Comparison of ENCODE assay signal across 8 mouse cellular contexts in the genomic region with DNA sequence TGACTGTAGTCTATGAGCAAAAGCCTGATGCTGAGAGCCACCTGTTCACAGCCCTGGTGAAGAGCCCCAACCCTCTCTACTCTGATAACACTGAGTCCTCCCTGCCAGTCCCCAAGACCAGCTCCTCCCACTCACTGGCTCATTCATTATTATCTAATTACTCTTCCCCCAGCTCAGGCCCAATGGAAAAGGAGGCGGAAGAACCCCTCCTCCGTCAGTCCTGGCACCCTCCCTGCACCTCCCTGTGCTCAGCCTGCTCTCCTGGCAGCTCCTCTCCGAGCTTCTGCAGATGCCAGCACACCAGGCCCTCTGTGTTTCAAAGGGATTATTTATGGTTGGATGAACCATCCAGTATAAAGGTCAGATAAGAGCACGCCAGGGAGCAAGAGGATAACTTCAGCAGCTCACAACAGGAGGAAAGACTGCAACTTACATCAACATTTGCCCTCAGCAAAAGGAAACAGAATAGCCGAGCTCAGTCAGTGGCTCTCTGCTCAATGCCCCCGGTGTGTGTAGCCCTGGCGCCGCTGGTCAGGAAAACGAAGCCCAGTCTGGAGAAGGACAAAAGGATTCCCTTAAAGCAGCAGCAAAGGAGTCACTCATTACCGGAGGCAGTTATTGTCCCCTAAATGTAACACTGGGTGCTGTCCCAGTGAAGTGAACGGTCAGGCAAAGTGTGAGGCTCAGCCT. TPM values are rescaled to one million over a fixed set of nuclear protein-coding genes. Genes with fewer than 3 reads are reported as not detected.
A peak's percentile ranks its signal among the peaks of the same experiment; 100 is the strongest.
DNase-seq lines count a peak whose midpoint lies in the region; ATAC-seq and TF ChIP-seq lines count a peak whose summit lies in the region.

No protein-coding gene starts in this region.

- H3K4me1 ChIP-seq in midbrain, embryonic 10.5 days = peaks cover 26% of the 10 kb centered on the region
- peaks cover 9% of the 10 kb centered on the region; the same call in 1 of the 2 replicates for H3K4me1 ChIP-seq in midbrain, embryonic 11.5 days (ENCODE audit: control insufficient read depth, insufficient read depth, low read length)
- peaks cover 17% of the 10 kb centered on the region for H3K4me1 ChIP-seq in hindbrain, postnatal 0 days (ENCODE audit: insufficient read depth, low read length)
- H3K4me1 ChIP-seq in midbrain, postnatal 0 days (ENCODE audit: insufficient read depth, low read length) = 0 out of 2 replicates have a peak, but pooled peaks cover 5% of the 10 kb centered on the region

- no peaks in the 10 kb centered on the region for H3K9me3 ChIP-seq in midbrain, embryonic 10.5 days (replicated peaks)
- H3K9me3 ChIP-seq in midbrain, embryonic 11.5 days (ENCODE audit: control insufficient read depth, low read length) = no peaks in the 10 kb centered on the region
- H3K9me3 ChIP-seq in hindbrain, postnatal 0 days (ENCODE audit: low read length) = no peaks in the 10 kb centered on the region
- no peaks in the 10 kb centered on the region for H3K9me3 ChIP-seq in midbrain, postnatal 0 days (ENCODE audit: low read length)

- no peaks in the 10 kb centered on the region for H3K36me3 ChIP-seq in midbrain, embryonic 10.5 days
- H3K36me3 ChIP-seq in midbrain, embryonic 11.5 days (ENCODE audit: control insufficient read depth, insufficient read depth, low read length) = no peaks in the 10 kb centered on the region
- no peaks in the 10 kb centered on the region for H3K36me3 ChIP-seq in hindbrain, postnatal 0 days (ENCODE audit: insufficient read depth, low read length)
- H3K36me3 ChIP-seq in midbrain, postnatal 0 days (ENCODE audit: insufficient read depth, low read length) = no peaks in the 10 kb centered on the region

- H3K27ac ChIP-seq in midbrain, embryonic 10.5 days (replicated peaks) = peak overlapping the region; percentile 4; the same call in 1 of the 2 replicates
- no peak overlapping the region for H3K27ac ChIP-seq in midbrain, embryonic 11.5 days (ENCODE audit: low read depth, low read length)
- H3K27ac ChIP-seq in hindbrain, postnatal 0 days = peak overlapping the region; percentile 71
- H3K27ac ChIP-seq in midbrain, postnatal 0 days (ENCODE audit: low read depth, low read length) = peak overlapping the region; percentile 43; the same call in 1 of the 2 replicates

- no peak overlapping the region for H3K4me2 ChIP-seq in midbrain, embryonic 11.5 days
- peak overlapping the region; percentile 25; the same call in 1 of the 2 replicates for H3K4me2 ChIP-seq in hindbrain, postnatal 0 days (ENCODE audit: low read depth, low read length)
- H3K4me2 ChIP-seq in midbrain, postnatal 0 days (ENCODE audit: low read depth, low read length, poor library complexity, severe bottlenecking) = no peak overlapping the region

- ATAC-seq in midbrain, embryonic 11.5 days (ENCODE audit: low FRiP score) = no peak
- peak; percentile 89 for ATAC-seq in hindbrain, postnatal 0 days
- ATAC-seq in midbrain, postnatal 0 days (ENCODE audit: low FRiP score) = peak; percentile 67

- intact Hi-C loops in gastrocnemius, postnatal 36 days (cut with DNase I) = no loop called here

- no peak overlapping the region for H3K9ac ChIP-seq in midbrain, embryonic 11.5 days (ENCODE audit: low read length)
- H3K9ac ChIP-seq in hindbrain, postnatal 0 days (replicated peaks; ENCODE audit: low read length) = no peak overlapping the region
- no peak overlapping the region for H3K9ac ChIP-seq in midbrain, postnatal 0 days (replicated peaks; ENCODE audit: low read length, poor library complexity, severe bottlenecking)

- H3K4me3 ChIP-seq in midbrain, embryonic 10.5 days = no peak overlapping the region
- no peak overlapping the region for H3K4me3 ChIP-seq in midbrain, embryonic 11.5 days (ENCODE audit: low read depth, low read length)
- H3K4me3 ChIP-seq in hindbrain, postnatal 0 days (ENCODE audit: low read length) = no peak overlapping the region
- H3K4me3 ChIP-seq in midbrain, postnatal 0 days (ENCODE audit: low read depth, low read length) = no peak overlapping the region

- DNase-seq in midbrain, embryonic 10.5 days (ENCODE audit: low spot score) = no peak
- no peak for DNase-seq in midbrain, embryonic 11.5 days (ENCODE audit: low spot score, missing footprints)
- DNase-seq in cerebellum, postnatal 36 days = peak; percentile 82 to 89
- peak; percentile 63 to 73 for DNase-seq in gastrocnemius, postnatal 36 days
- peak; percentile 82 for DNase-seq in hindbrain, postnatal 0 days (ENCODE audit: low spot score)
- DNase-seq in left cerebral cortex, adult 18-20 months (ENCODE audit: low spot score in 2 of 2) = peak; percentile 51 to 71
- DNase-seq in midbrain, postnatal 0 days (ENCODE audit: low spot score) = peak; percentile 81
- no peak for DNase-seq in spleen, postnatal 14 days (ENCODE audit: low spot score in 2 of 2)

- WGBS in midbrain, embryonic 10.5 days = 11% methylated on average over 11 of the region's 11 CpGs
- WGBS in midbrain, embryonic 11.5 days = 8% methylated on average over 11 of the region's 11 CpGs
- 13% methylated on average over 11 of the region's 11 CpGs for WGBS in hindbrain, postnatal 0 days
- 15% methylated on average over 11 of the region's 11 CpGs for WGBS in midbrain, postnatal 0 days

- no peaks in the 10 kb centered on the region for H3K27me3 ChIP-seq in midbrain, embryonic 10.5 days (ENCODE audit: low read depth, poor library complexity, severe bottlenecking)
- no peaks in the 10 kb centered on the region for H3K27me3 ChIP-seq in midbrain, embryonic 11.5 days (ENCODE audit: control insufficient read depth, insufficient read depth, low read length)
- no peaks in the 10 kb centered on the region for H3K27me3 ChIP-seq in hindbrain, postnatal 0 days (ENCODE audit: insufficient read depth, low read length)
- no peaks in the 10 kb centered on the region for H3K27me3 ChIP-seq in midbrain, postnatal 0 days (ENCODE audit: insufficient read depth, low read length)

- no peak for TF ChIP-seq CTCF in hindbrain, postnatal 0 days (IDR thresholded peaks at IDR 0.05; ENCODE audit: low read depth)
- TF ChIP-seq CTCF in midbrain, postnatal 0 days (IDR thresholded peaks at IDR 0.05) = no peak

RNA-seq across cellular contexts. Expression of gene Sema4d, which starts 16.4 kb away (rescaled TPM):
- polyA plus RNA-seq in midbrain, embryonic 10.5 days (2016; fragmentation: Nextera tagmentation; extraction: Ambion mirVana) = 5.6 and 5.9 TPM in 2 replicates
- polyA plus RNA-seq in midbrain, embryonic 11.5 days (2014; fragmentation: Nextera tagmentation; extraction: Ambion mirVana) = 4.9 and 5.0 TPM in 2 replicates
- 100 to 1,000 TPM; 123 to 134 TPM for total RNA-seq in gastrocnemius, postnatal 36 days (2021)
- total RNA-seq in hindbrain, postnatal 0 days (2014; rRNA removed) = 19.7 and 33.1 TPM in 2 replicates
- 13.7 and 15.0 TPM in 2 replicates for polyA plus RNA-seq in hindbrain, postnatal 0 days (2015; fragmentation: Nextera tagmentation; extraction: Ambion mirVana)
- 10 to 100 TPM; 65.8 to 71.3 TPM for total RNA-seq in left cerebral cortex, adult 18-20 months (2021)
- total RNA-seq in midbrain, postnatal 0 days (2014; rRNA removed) = 19.3 and 19.8 TPM in 2 replicates
- 13.6 and 13.7 TPM in 2 replicates for polyA plus RNA-seq in midbrain, postnatal 0 days (2015; fragmentation: Nextera tagmentation; extraction: Ambion mirVana)

Comparison
In these comparisons a context has a peak if more than half of its experiments do, and no peak if none do; other contexts are left out.
1. DNase-seq: peak in cerebellum, postnatal 36 days (2 of 2), gastrocnemius, postnatal 36 days (2 of 2), hindbrain, postnatal 0 days (single experiment), left cerebral cortex, adult 18-20 months (2 of 2) and midbrain, postnatal 0 days (single experiment); none in midbrain, embryonic 10.5 days (single experiment), midbrain, embryonic 11.5 days (single experiment) and spleen, postnatal 14 days (0 of 2).